Comparison of ENCODE assay signal across 8 mouse cellular contexts in genomic region chr13:43579740-43580139, GRCm38 (mm10). TPM values are rescaled to one million over a fixed set of nuclear protein-coding genes. Genes with fewer than 3 reads are reported as not detected.
DNase-seq lines count a peak whose midpoint lies in the region; TF ChIP-seq lines count a peak whose summit lies in the region.

No protein-coding gene starts in this region.

- TF ChIP-seq CTCF in layer of hippocampus, adult 2 months (conservative IDR thresholded peaks at IDR 0.05) = peak; percentile 90

- no peak overlapping the region for H3K4me3 ChIP-seq in layer of hippocampus, adult 2 months

- DNase-seq in layer of hippocampus, adult 2 months (ENCODE audit: low spot score in 2 of 2) = peak; percentile 40 to 49
- no peak for DNase-seq in layer of hippocampus, adult 9-10 months (ENCODE audit: low spot score)
- peak; percentile 77 for DNase-seq in ES-CJ7 (ENCODE audit: low read depth, low spot score)
- DNase-seq in cerebellum, adult 11 months = peak; percentile 64
- DNase-seq in forelimb bud, embryonic 11.5 days (ENCODE audit: low read depth, low spot score) = peak; percentile 48
- peak; percentile 77 to 78 for DNase-seq in kidney, postnatal 4 days
- peak; percentile 74 for DNase-seq in naive thymus-derived CD4-positive, alpha-beta T cell, adult 2 months (ENCODE audit: low read depth)
- DNase-seq in Muller cell, postnatal 12 days (ENCODE audit: inconsistent ontology term) = no peak

- peak overlapping the region; percentile 36; the same call in 1 of the 2 replicates for H3K27ac ChIP-seq in layer of hippocampus, adult 2 months

RNA-seq across cellular contexts. Expression of gene Mcur1, which starts 19.7 kb away (rescaled TPM):
- total RNA-seq in layer of hippocampus, adult 2 months (2021) = 10 to 100 TPM; 20.6 to 25.6 TPM

RNA-seq across cellular contexts. Expression of gene Rnf182, which starts 35.8 kb away (rescaled TPM):
- total RNA-seq in layer of hippocampus, adult 2 months (2021) = 10 to 100 TPM; 35.8 to 37.8 TPM

Comparison
In these comparisons a context has a peak if more than half of its experiments do, and no peak if none do; other contexts are left out.
1. DNase-seq: peak in layer of hippocampus, adult 2 months (2 of 2), ES-CJ7 (single experiment), cerebellum, adult 11 months (single experiment), forelimb bud, embryonic 11.5 days (single experiment), kidney, postnatal 4 days (2 of 2) and naive thymus-derived CD4-positive, alpha-beta T cell, adult 2 months (single experiment); none in layer of hippocampus, adult 9-10 months (single experiment) and Muller cell, postnatal 12 days (single experiment).